Mouse (Mus musculus): ENCODE measurements at regions not wholly inside any gene's neighbourhood (a gene's known extent, or its start where the extent isn't known, plus 50 kb on each side); places are given as distances from the start of the nearest gene placed in this dataset.
A peak's percentile ranks its signal among the peaks of the same experiment; 100 is the strongest.

GRCm38 (mm10) chr12:109958357-109959085 is 320.3 kb upstream of the Dio3 start:
- DNase-seq: peak; percentile 45

- DNase-seq: no peak
Observed at GRCm38 (mm10) chr12:109966776-109967175, 312.1 kb upstream of the Dio3 start.

GRCm38 (mm10) chr12:109968303-109968702 is 310.6 kb upstream of the Dio3 start:
- DNase-seq: no peak

- no peak for DNase-seq
Observed at GRCm38 (mm10) chr12:109971508-109971907, 307.4 kb upstream of the Dio3 start.

GRCm38 (mm10) chr12:109972366-109973015 is 306.4 kb upstream of the Dio3 start:
- peak; percentile 14 for DNase-seq

- no peak for DNase-seq
Observed at GRCm38 (mm10) chr12:109973598-109973997, 305.3 kb upstream of the Dio3 start.

- DNase-seq: no peak
Observed at GRCm38 (mm10) chr12:109975176-109975972, 303.5 kb upstream of the Dio3 start.

- no peak for DNase-seq
Observed at GRCm38 (mm10) chr12:109984651-109985050, 294.2 kb upstream of the Dio3 start.

GRCm38 (mm10) chr12:109993410-109993809 is 285.5 kb upstream of the Dio3 start:
- DNase-seq: no peak

GRCm38 (mm10) chr12:110002717-110003116 is 276.2 kb upstream of the Dio3 start:
- no peak for DNase-seq

GRCm38 (mm10) chr12:110009136-110009535 is 269.7 kb upstream of the Dio3 start:
- DNase-seq: no peak

GRCm38 (mm10) chr12:110020541-110021470 is 258.1 kb upstream of the Dio3 start:
- no peak for DNase-seq

- no peak for DNase-seq
Observed at GRCm38 (mm10) chr12:110021690-110022089, 257.2 kb upstream of the Dio3 start.

- no peak for DNase-seq
Observed at GRCm38 (mm10) chr12:110022631-110023030, 256.2 kb upstream of the Dio3 start.

- no peak for DNase-seq
Observed at GRCm38 (mm10) chr12:110023192-110024101, 255.4 kb upstream of the Dio3 start.

- peak; percentile 54 for DNase-seq
Observed at GRCm38 (mm10) chr12:110024295-110024694, 254.6 kb upstream of the Dio3 start.

- no peak for DNase-seq
Observed at GRCm38 (mm10) chr12:110025171-110025570, 253.7 kb upstream of the Dio3 start.

- no peak for DNase-seq
Observed at GRCm38 (mm10) chr12:110026033-110026750, 252.7 kb upstream of the Dio3 start.

- no peak for DNase-seq
Observed at GRCm38 (mm10) chr12:110027345-110027744, 251.5 kb upstream of the Dio3 start.

GRCm38 (mm10) chr12:110027976-110028375 is 250.9 kb upstream of the Dio3 start:
- DNase-seq: no peak

- DNase-seq: no peak
Observed at GRCm38 (mm10) chr12:110028646-110029045, 250.2 kb upstream of the Dio3 start.
